Mouse (Mus musculus) myocyte (in vitro differentiated cells): ENCODE data around the gene Asb15. TPM values are rescaled to one million over a fixed set of nuclear protein-coding genes. Genes with fewer than 3 reads are reported as not detected.

ENCODE experiments used
- H3K27me3 ChIP-seq: one replicate; pipeline ENCODE4 v1.6.1; 2011; ENCODE audit not compliant: control insufficient read depth, insufficient read depth, insufficient read length
- H3K36me3 ChIP-seq: one replicate; pipeline ENCODE4 v1.6.1; 2011; ENCODE audit not compliant: control insufficient read depth, insufficient read depth
- H3K4me2 ChIP-seq: one replicate; pipeline ENCODE4 v1.6.1; 2011; ENCODE audit warnings: low read depth, control low read depth
- H3K4me3 ChIP-seq: one replicate; pipeline ENCODE4 v1.5.1; 2011; ENCODE audit warnings: mild to moderate bottlenecking, control low read depth, moderate library complexity
- H3K79me2 ChIP-seq: one replicate; pipeline ENCODE4 v1.6.1; 2011; ENCODE audit not compliant: control insufficient read depth, insufficient read depth
- H3ac ChIP-seq: one replicate; pipeline ENCODE4 v1.6.1; 2011; ENCODE audit not compliant: control insufficient read depth, insufficient read length
- CEBPB ChIP-seq: IDR thresholded peaks from 2 replicates; pipeline ENCODE4 v1.6.1; 2011; ENCODE audit warnings: mild to moderate bottlenecking, moderate library complexity; ENCODE audit not compliant: poor library complexity, insufficient read depth, severe bottlenecking
- E2F4 ChIP-seq: IDR thresholded peaks from one replicate; pipeline ENCODE4 v1.6.1; 2011; ENCODE audit warnings: mild to moderate bottlenecking, control low read depth, moderate library complexity; ENCODE audit not compliant: insufficient read depth
- MAX ChIP-seq: IDR thresholded peaks from one replicate; pipeline ENCODE4 v1.6.1; 2011; ENCODE audit warnings: low read depth, mild to moderate bottlenecking, control low read depth
- MYOD1 ChIP-seq, 3 experiments: IDR thresholded peaks; one replicate each; pipeline ENCODE4 v1.6.1; 2011; ENCODE audit warnings: control low read depth in 2 of 3, low read depth in 2 of 3, mild to moderate bottlenecking in 2 of 3, moderate library complexity in 1 of 3; ENCODE audit not compliant: insufficient read length in 2 of 3, control insufficient read depth in 1 of 3
- MYOG ChIP-seq, 3 experiments: IDR thresholded peaks; one replicate each; pipeline ENCODE4 v1.6.1; 2011; ENCODE audit warnings: control low read depth in 2 of 3, low read depth in 2 of 3, mild to moderate bottlenecking in 2 of 3; ENCODE audit not compliant: insufficient read length in 2 of 3, control insufficient read depth in 1 of 3, insufficient read depth in 1 of 3
- POLR2A ChIP-seq: IDR thresholded peaks from one replicate; pipeline ENCODE4 v1.6.1; 2011; ENCODE audit warnings: low read depth, mild to moderate bottlenecking, control low read depth, moderate library complexity; ENCODE audit not compliant: insufficient read length
- POLR2AphosphoS2 ChIP-seq: IDR thresholded peaks from one replicate; pipeline ENCODE4 v1.6.1; 2011; ENCODE audit warnings: low read depth, control low read depth; ENCODE audit not compliant: insufficient read length
- REST ChIP-seq: IDR thresholded peaks from one replicate; pipeline ENCODE4 v1.6.1; 2011; ENCODE audit warnings: mild to moderate bottlenecking, control low read depth, moderate library complexity; ENCODE audit not compliant: insufficient read depth, insufficient read length
- SRF ChIP-seq: IDR thresholded peaks from one replicate; pipeline ENCODE4 v1.6.1; 2011; ENCODE audit warnings: low read depth; ENCODE audit not compliant: control insufficient read depth, insufficient read length
- TCF12 ChIP-seq: IDR thresholded peaks from one replicate; pipeline ENCODE4 v1.6.1; 2011; ENCODE audit warnings: mild to moderate bottlenecking, control low read depth; ENCODE audit not compliant: poor library complexity, insufficient read depth, severe bottlenecking
- TCF3 ChIP-seq: IDR thresholded peaks from one replicate; pipeline ENCODE4 v1.6.1; 2011; ENCODE audit warnings: low read depth, control low read depth; ENCODE audit not compliant: insufficient read length
- USF1 ChIP-seq: IDR thresholded peaks from one replicate; pipeline ENCODE4 v1.6.1; 2011; ENCODE audit warnings: low read depth, mild to moderate bottlenecking, control low read depth, moderate library complexity
- polyA plus RNA-seq: library from polyadenylated mRNA; unstranded; fragments of >200 nt; fragmentation: generic; extraction: Trizol; gene quantifications from one replicate; pipeline ENCODE4 v1.2.1, GENCODE M21; 2012; ENCODE audit warnings: missing spikeins

The Asb15 gene
- polyA plus RNA-seq, 1 experiment: 0.16 TPM

- Histone ChIP-seq H3K4me2 (no peak overlapping the region), H3K27me3 (no peaks in the 10 kb centered on the region), H3K4me3 (no peak overlapping the region), H3K79me2 (no peaks in the 10 kb centered on the region), H3K36me3 (no peaks in the 10 kb centered on the region), H3ac (no peak overlapping the region)
- TF ChIP-seq POLR2A: no peak
- no peak for TF ChIP-seq MYOD1 (IDR thresholded peaks at IDR 0.05; ENCODE audit: control insufficient read depth in 1 of 3, insufficient read length in 2 of 3, low read depth in 2 of 3)
- no peak for TF ChIP-seq TCF3
- TF ChIP-seq USF1: no peak
- no peak for TF ChIP-seq TCF12
- no peak for TF ChIP-seq MAX
- no peak for TF ChIP-seq SRF
- no peak for TF ChIP-seq REST
- TF ChIP-seq MYOG (IDR thresholded peaks at IDR 0.05; ENCODE audit: control insufficient read depth in 1 of 3, insufficient read depth in 1 of 3, insufficient read length in 2 of 3, low read depth in 2 of 3): no peak
- no peak for TF ChIP-seq E2F4
- TF ChIP-seq CEBPB: no peak
- no peak for TF ChIP-seq POLR2AphosphoS2
These were observed 42.3 kb downstream of the Asb15 start for GRCm38 (mm10) chr6:24570278-24570677.

GRCm38 (mm10) chr6:24571126-24571525 is 43.2 kb downstream of the Asb15 start:
- Histone ChIP-seq H3K4me3 (no peak overlapping the region), H3K79me2 (no peaks in the 10 kb centered on the region), H3ac (no peak overlapping the region), H3K36me3 (no peaks in the 10 kb centered on the region), H3K4me2 (no peak overlapping the region), H3K27me3 (no peaks in the 10 kb centered on the region)
- TF ChIP-seq TCF12 (no peak), REST (no peak), CEBPB (no peak), TCF3 (no peak), POLR2AphosphoS2 (no peak), SRF (no peak), USF1 (no peak), MAX (no peak)

- no peak overlapping the region for H3K4me2 ChIP-seq
- no peak overlapping the region for H3ac ChIP-seq
- no peaks in the 10 kb centered on the region for H3K79me2 ChIP-seq
- TF ChIP-seq MYOG (IDR thresholded peaks at IDR 0.05; ENCODE audit: control insufficient read depth in 1 of 3, insufficient read depth in 1 of 3, insufficient read length in 2 of 3, low read depth in 2 of 3) (no peak), TCF3 (no peak), USF1 (no peak), TCF12 (no peak), REST (no peak), SRF (no peak), MYOD1 (IDR thresholded peaks at IDR 0.05; ENCODE audit: control insufficient read depth in 1 of 3, insufficient read length in 2 of 3, low read depth in 2 of 3) (no peak), MAX (no peak), POLR2AphosphoS2 (no peak), E2F4 (no peak), POLR2A (no peak)
- H3K27me3 ChIP-seq: no peaks in the 10 kb centered on the region
- H3K36me3 ChIP-seq: no peaks in the 10 kb centered on the region
- no peak overlapping the region for H3K4me3 ChIP-seq
These were observed 44.5 kb downstream of the Asb15 start for GRCm38 (mm10) chr6:24572431-24572830.

- no peaks in the 10 kb centered on the region for H3K27me3 ChIP-seq
- H3K4me2 ChIP-seq: no peak overlapping the region
- no peak overlapping the region for H3K4me3 ChIP-seq
- H3ac ChIP-seq: no peak overlapping the region
- H3K79me2 ChIP-seq: no peaks in the 10 kb centered on the region
- no peaks in the 10 kb centered on the region for H3K36me3 ChIP-seq
- TF ChIP-seq MYOD1 (IDR thresholded peaks at IDR 0.05; ENCODE audit: control insufficient read depth in 1 of 3, insufficient read length in 2 of 3, low read depth in 2 of 3): no peak
- TF ChIP-seq MYOG (IDR thresholded peaks at IDR 0.05; ENCODE audit: control insufficient read depth in 1 of 3, insufficient read depth in 1 of 3, insufficient read length in 2 of 3, low read depth in 2 of 3): peak in 1 of 3 experiments; percentile 16
These were observed 45.4 kb downstream of the Asb15 start for GRCm38 (mm10) chr6:24573319-24573718.

GRCm38 (mm10) chr6:24583456-24583855 is 55.5 kb downstream of the Asb15 start:
- Histone ChIP-seq H3K27me3 (no peaks in the 10 kb centered on the region), H3K4me3 (no peak overlapping the region), H3K79me2 (no peaks in the 10 kb centered on the region), H3K4me2 (no peak overlapping the region), H3ac (no peak overlapping the region), H3K36me3 (no peaks in the 10 kb centered on the region)
- TF ChIP-seq POLR2A (no peak), MYOD1 (IDR thresholded peaks at IDR 0.05; ENCODE audit: control insufficient read depth in 1 of 3, insufficient read length in 2 of 3, low read depth in 2 of 3) (no peak), REST (no peak), SRF (no peak), MAX (no peak), TCF12 (no peak), E2F4 (no peak), TCF3 (no peak), POLR2AphosphoS2 (no peak), MYOG (IDR thresholded peaks at IDR 0.05; ENCODE audit: control insufficient read depth in 1 of 3, insufficient read depth in 1 of 3, insufficient read length in 2 of 3, low read depth in 2 of 3) (no peak), CEBPB (no peak), USF1 (no peak)
